Mouse (Mus musculus): ENCODE measurements around the gene Atp6v1fnb. TPM values are rescaled to one million over a fixed set of nuclear protein-coding genes. Genes with fewer than 3 reads are reported as not detected.

The Atp6v1fnb gene
- total RNA-seq, 1 experiment = 1.0 TPM

DNA sequence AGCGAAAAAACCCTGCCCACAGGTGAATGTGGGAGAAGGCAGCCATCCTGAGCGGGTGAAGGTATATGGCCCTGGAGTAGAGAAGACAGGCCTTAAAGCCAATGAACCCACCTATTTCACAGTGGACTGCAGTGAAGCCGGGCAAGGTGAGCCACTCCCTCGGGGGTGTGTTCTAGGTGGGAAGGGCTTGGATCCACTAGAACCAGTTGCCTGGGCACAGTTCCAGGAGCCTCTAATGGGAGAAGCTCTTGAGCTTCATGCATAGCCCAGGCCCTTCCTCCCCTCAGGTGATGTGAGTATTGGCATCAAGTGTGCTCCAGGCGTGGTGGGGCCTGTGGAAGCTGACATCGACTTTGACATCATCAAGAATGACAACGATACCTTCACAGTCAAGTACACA, 25.9 kb upstream of the Atp6v1fnb start:
- H3K4me1 ChIP-seq (ENCODE audit: control insufficient read depth in 2 of 2, insufficient read depth in 2 of 2, low read length in 2 of 2, poor library complexity in 1 of 2) = peaks cover 2 to 3% of the 10 kb centered on the region in 2 experiments; a peak in 3 of 4 replicates
- no peak overlapping the region for H3K9ac ChIP-seq (ENCODE audit: insufficient read depth, low read depth, low read length, poor library complexity, severe bottlenecking)
- DNase-seq (ENCODE audit: low read depth, low spot score) = no peak
- TF ChIP-seq MAFK (IDR thresholded peaks at IDR 0.05; ENCODE audit: insufficient read depth, low read depth, low read length) (no peak), ZC3H11A (IDR thresholded peaks at IDR 0.05; ENCODE audit: borderline replicate concordance, low read depth, low read length) (no peak), ZNF384 (IDR thresholded peaks at IDR 0.05; ENCODE audit: low read depth, low read length) (no peak), CHD2 (IDR thresholded peaks at IDR 0.05; ENCODE audit: low read depth, low read length) (no peak), HCFC1 (IDR thresholded peaks at IDR 0.05; ENCODE audit: borderline replicate concordance, insufficient read depth, low read length) (no peak)
- in situ Hi-C loops (cut with MboI; ENCODE audit: low sequenced_read_pairs in 2 of 2, unreplicated experiment in 2 of 2) = no loop called here
- no peaks in the 10 kb centered on the region for H3K9me3 ChIP-seq (ENCODE audit: control insufficient read depth, insufficient read depth, low read depth, low read length)
- H3K27ac ChIP-seq (ENCODE audit: insufficient read depth, low read depth, low read length, poor library complexity, severe bottlenecking) = no peak overlapping the region
- no peak overlapping the region for H3K4me3 ChIP-seq (ENCODE audit: insufficient read depth in 1 of 2, low read depth in 1 of 2, low read length in 2 of 2, poor library complexity in 1 of 2, severe bottlenecking in 1 of 2)
- peaks cover 4% of the 10 kb centered on the region; the same call in 1 of the 2 replicates for H3K36me3 ChIP-seq (ENCODE audit: control insufficient read depth, insufficient read depth, low read length, poor library complexity, severe bottlenecking)

DNA sequence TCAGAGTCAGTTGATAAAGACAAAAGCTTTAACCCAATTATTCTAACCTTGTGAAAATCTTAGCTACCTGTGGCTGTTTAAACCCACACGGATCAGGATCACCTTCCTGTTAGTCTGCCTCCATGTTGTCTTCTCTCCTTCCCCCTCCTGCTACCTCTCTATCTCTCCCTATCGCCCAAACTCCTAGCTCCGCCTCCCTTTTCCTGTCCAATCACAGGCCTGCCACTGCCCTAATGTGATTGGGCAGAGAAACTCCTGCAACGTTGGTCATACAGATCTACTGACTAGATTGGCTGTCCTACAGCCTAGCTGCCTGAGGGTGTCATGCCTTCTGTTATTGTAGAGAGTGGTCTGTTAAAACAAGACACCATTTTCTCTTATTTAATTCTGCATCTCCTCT, 21.4 kb upstream of the Atp6v1fnb start:
- H3K9me3 ChIP-seq (ENCODE audit: control insufficient read depth, insufficient read depth, low read depth, low read length) = no peaks in the 10 kb centered on the region
- H3K36me3 ChIP-seq (ENCODE audit: control insufficient read depth, insufficient read depth, low read length, poor library complexity, severe bottlenecking) = peaks cover 4% of the 10 kb centered on the region; the same call in 1 of the 2 replicates
- TF ChIP-seq HCFC1 (IDR thresholded peaks at IDR 0.05; ENCODE audit: borderline replicate concordance, insufficient read depth, low read length) (no peak), ZC3H11A (IDR thresholded peaks at IDR 0.05; ENCODE audit: borderline replicate concordance, low read depth, low read length) (no peak)
- H3K9ac ChIP-seq (ENCODE audit: insufficient read depth, low read depth, low read length, poor library complexity, severe bottlenecking) = no peak overlapping the region
- peaks cover 0 to 2% of the 10 kb centered on the region in 2 experiments; a peak in 3 of 4 replicates for H3K4me1 ChIP-seq (ENCODE audit: control insufficient read depth in 2 of 2, insufficient read depth in 2 of 2, low read length in 2 of 2, poor library complexity in 1 of 2)
- H3K27ac ChIP-seq (ENCODE audit: insufficient read depth, low read depth, low read length, poor library complexity, severe bottlenecking) = no peak overlapping the region
- H3K4me3 ChIP-seq (ENCODE audit: insufficient read depth in 1 of 2, low read depth in 1 of 2, low read length in 2 of 2, poor library complexity in 1 of 2, severe bottlenecking in 1 of 2) = peak overlapping the region in 1 of 2 experiments; percentile 77; a peak in 3 of 4 replicates
- peak; percentile 71 for DNase-seq (ENCODE audit: low read depth, low spot score)
- in situ Hi-C loops (cut with MboI; ENCODE audit: low sequenced_read_pairs in 2 of 2, unreplicated experiment in 2 of 2) = no loop called here

DNA sequence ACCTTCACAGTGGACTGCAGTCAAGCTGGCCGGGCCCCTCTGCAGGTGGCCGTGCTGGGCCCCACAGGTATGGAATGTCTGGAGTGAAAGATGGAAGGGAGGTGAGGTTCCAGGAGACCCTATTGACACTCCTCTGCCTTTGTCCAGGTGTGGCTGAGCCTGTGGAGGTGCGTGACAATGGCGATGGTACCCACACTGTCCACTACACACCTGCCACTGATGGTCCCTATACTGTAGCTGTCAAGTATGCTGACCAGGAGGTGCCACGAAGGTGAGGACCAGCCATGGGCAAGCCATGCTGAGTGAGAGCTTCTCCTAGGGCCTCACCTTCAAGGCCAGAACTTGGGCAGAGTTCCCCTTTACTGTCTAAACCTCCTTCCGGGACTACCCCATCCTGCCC, 20.6 kb upstream of the Atp6v1fnb start:
- no peaks in the 10 kb centered on the region for H3K9me3 ChIP-seq (ENCODE audit: control insufficient read depth, insufficient read depth, low read depth, low read length)
- in situ Hi-C loops (cut with MboI; ENCODE audit: low sequenced_read_pairs in 2 of 2, unreplicated experiment in 2 of 2) = no loop called here
- no peak overlapping the region for H3K27ac ChIP-seq (ENCODE audit: insufficient read depth, low read depth, low read length, poor library complexity, severe bottlenecking)
- DNase-seq (ENCODE audit: low read depth, low spot score) = no peak
- TF ChIP-seq CHD2 (IDR thresholded peaks at IDR 0.05; ENCODE audit: low read depth, low read length) = no peak
- TF ChIP-seq ZC3H11A (IDR thresholded peaks at IDR 0.05; ENCODE audit: borderline replicate concordance, low read depth, low read length) = no peak
- TF ChIP-seq MAFK (IDR thresholded peaks at IDR 0.05; ENCODE audit: insufficient read depth, low read depth, low read length) = no peak
- TF ChIP-seq HCFC1 (IDR thresholded peaks at IDR 0.05; ENCODE audit: borderline replicate concordance, insufficient read depth, low read length) = no peak
- TF ChIP-seq ZNF384 (IDR thresholded peaks at IDR 0.05; ENCODE audit: low read depth, low read length) = no peak
- no peak overlapping the region for H3K4me3 ChIP-seq (ENCODE audit: insufficient read depth in 1 of 2, low read depth in 1 of 2, low read length in 2 of 2, poor library complexity in 1 of 2, severe bottlenecking in 1 of 2)
- peaks cover 4% of the 10 kb centered on the region; the same call in 1 of the 2 replicates for H3K36me3 ChIP-seq (ENCODE audit: control insufficient read depth, insufficient read depth, low read length, poor library complexity, severe bottlenecking)
- no peak overlapping the region for H3K9ac ChIP-seq (ENCODE audit: insufficient read depth, low read depth, low read length, poor library complexity, severe bottlenecking)
- peaks cover 0 to 2% of the 10 kb centered on the region in 2 experiments; a peak in 3 of 4 replicates for H3K4me1 ChIP-seq (ENCODE audit: control insufficient read depth in 2 of 2, insufficient read depth in 2 of 2, low read length in 2 of 2, poor library complexity in 1 of 2)

DNA sequence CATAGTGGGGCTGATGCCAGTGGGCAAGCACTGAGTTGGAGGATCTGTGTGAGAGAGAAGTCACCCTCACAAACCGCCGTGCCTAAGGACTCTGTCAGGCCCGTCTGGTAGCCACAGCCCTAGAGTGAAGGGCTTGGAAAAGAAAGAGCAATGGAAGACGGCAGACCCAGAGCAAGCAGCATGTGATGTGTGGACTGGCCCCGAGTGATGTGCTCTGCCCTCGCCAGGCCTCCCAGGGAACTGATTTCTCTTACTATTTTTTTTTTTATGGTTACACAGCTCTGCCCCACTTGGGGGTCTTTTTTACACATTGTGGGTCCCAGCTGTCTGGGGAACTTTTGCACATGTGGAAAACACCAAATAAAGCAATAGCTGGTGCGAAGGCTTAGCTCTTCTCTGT, 9.7 kb upstream of the Atp6v1fnb start:
- no peak for DNase-seq (ENCODE audit: low read depth, low spot score)
- Histone ChIP-seq H3K27ac (ENCODE audit: insufficient read depth, low read depth, low read length, poor library complexity, severe bottlenecking) (no peak overlapping the region; the same call in 1 of the 2 replicates), H3K36me3 (ENCODE audit: control insufficient read depth, insufficient read depth, low read length, poor library complexity, severe bottlenecking) (peaks cover 2% of the 10 kb centered on the region; the same call in 1 of the 2 replicates), H3K4me3 (ENCODE audit: insufficient read depth in 1 of 2, low read depth in 1 of 2, low read length in 2 of 2, poor library complexity in 1 of 2, severe bottlenecking in 1 of 2) (no peak overlapping the region), H3K9ac (ENCODE audit: insufficient read depth, low read depth, low read length, poor library complexity, severe bottlenecking) (no peak overlapping the region), H3K9me3 (ENCODE audit: control insufficient read depth, insufficient read depth, low read depth, low read length) (no peaks in the 10 kb centered on the region), H3K4me1 (ENCODE audit: control insufficient read depth in 2 of 2, insufficient read depth in 2 of 2, low read length in 2 of 2, poor library complexity in 1 of 2) (no peaks in the 10 kb centered on the region)
- in situ Hi-C loops (cut with MboI; ENCODE audit: low sequenced_read_pairs in 2 of 2, unreplicated experiment in 2 of 2) = no loop called here
- no peak for TF ChIP-seq ZC3H11A (IDR thresholded peaks at IDR 0.05; ENCODE audit: borderline replicate concordance, low read depth, low read length)
- peak; percentile 80 for TF ChIP-seq ZNF384 (IDR thresholded peaks at IDR 0.05; ENCODE audit: low read depth, low read length)

GRCm38 (mm10) chr6:29463388-29463787, 7.8 kb upstream of the Atp6v1fnb start:
- Histone ChIP-seq H3K4me1 (ENCODE audit: control insufficient read depth in 2 of 2, insufficient read depth in 2 of 2, low read length in 2 of 2, poor library complexity in 1 of 2) (no peaks in the 10 kb centered on the region), H3K9me3 (ENCODE audit: control insufficient read depth, insufficient read depth, low read depth, low read length) (no peaks in the 10 kb centered on the region), H3K4me3 (ENCODE audit: insufficient read depth in 1 of 2, low read depth in 1 of 2, low read length in 2 of 2, poor library complexity in 1 of 2, severe bottlenecking in 1 of 2) (no peak overlapping the region), H3K27ac (ENCODE audit: insufficient read depth, low read depth, low read length, poor library complexity, severe bottlenecking) (no peak overlapping the region), H3K36me3 (ENCODE audit: control insufficient read depth, insufficient read depth, low read length, poor library complexity, severe bottlenecking) (no peaks in the 10 kb centered on the region; the same call in 1 of the 2 replicates), H3K9ac (ENCODE audit: insufficient read depth, low read depth, low read length, poor library complexity, severe bottlenecking) (no peak overlapping the region)
- no peak for DNase-seq (ENCODE audit: low read depth, low spot score)
- TF ChIP-seq ZC3H11A (IDR thresholded peaks at IDR 0.05; ENCODE audit: borderline replicate concordance, low read depth, low read length) (no peak), MAFK (IDR thresholded peaks at IDR 0.05; ENCODE audit: insufficient read depth, low read depth, low read length) (no peak), CHD2 (IDR thresholded peaks at IDR 0.05; ENCODE audit: low read depth, low read length) (no peak), ZNF384 (IDR thresholded peaks at IDR 0.05; ENCODE audit: low read depth, low read length) (no peak), HCFC1 (IDR thresholded peaks at IDR 0.05; ENCODE audit: borderline replicate concordance, insufficient read depth, low read length) (no peak)
- in situ Hi-C loops (cut with MboI; ENCODE audit: low sequenced_read_pairs in 2 of 2, unreplicated experiment in 2 of 2) = no loop called here

Measured in ES-E14 (cell line).